Mouse (Mus musculus) midbrain, embryonic 15.5 days (tissue): Measurements from ENCODE around the gene Kiz. TPM values are rescaled to one million over a fixed set of nuclear protein-coding genes. Genes with fewer than 3 reads are reported as not detected.

ENCODE experiments used
- ATAC-seq: fragments of 200-750 bp; cut with Nextera tagmentation; replicated peaks from 2 replicates; pipeline ENCODE4 v1.8.0; 2017; ENCODE audit warnings: moderate TSS enrichment
- H3K27ac ChIP-seq: fragments of 300-500 bp; sonication (generic); 2 replicates; pipeline ENCODE4 v1.5.1; 2015; ENCODE audit warnings: mild to moderate bottlenecking, inconsistent platforms
- H3K27me3 ChIP-seq: fragments of 300-500 bp; sonication (generic); replicated peaks from 2 replicates; pipeline ENCODE4 v1.6.1; 2015; ENCODE audit warnings: inconsistent platforms
- H3K36me3 ChIP-seq: fragments of 300-500 bp; sonication (generic); replicated peaks from 2 replicates; pipeline ENCODE4 v1.6.1; 2015; ENCODE audit warnings: inconsistent platforms
- H3K4me1 ChIP-seq: fragments of 300-500 bp; sonication (generic); 2 replicates; pipeline ENCODE4 v1.6.1; 2015; ENCODE audit warnings: inconsistent platforms
- H3K4me2 ChIP-seq: fragments of 300-500 bp; sonication (generic); 2 replicates; pipeline ENCODE4 v1.6.1; 2015; ENCODE audit warnings: inconsistent platforms, mild to moderate bottlenecking, moderate library complexity
- H3K4me3 ChIP-seq: fragments of 300-500 bp; sonication (generic); 2 replicates; pipeline ENCODE4 v1.5.1; 2015; ENCODE audit warnings: mild to moderate bottlenecking, inconsistent platforms
- H3K9ac ChIP-seq: fragments of 300-500 bp; sonication (generic); 2 replicates; pipeline ENCODE4 v1.6.1; 2015; ENCODE audit warnings: mild to moderate bottlenecking, inconsistent platforms
- H3K9me3 ChIP-seq: fragments of 300-500 bp; sonication (generic); 2 replicates; pipeline ENCODE4 v1.6.1; 2016; ENCODE audit warnings: inconsistent platforms
- WGBS: fragments of 180-500 bp; shearing (Covaris S2); methylation state at CpG from one replicate; pipeline ENCODE4 v1.1.7; 2015; ENCODE audit warnings: mixed read lengths; 5-methylcytosine and 5-hydroxymethylcytosine counted together
- polyA plus RNA-seq: library from polyadenylated mRNA; unstranded; fragments of >200 nt; fragmentation: Nextera tagmentation; extraction: Ambion mirVana; gene quantifications from 2 replicates; pipeline ENCODE4 v1.2.1, GENCODE M21; 2015

The Kiz gene
- polyA plus RNA-seq, 1 experiment from 2014 or later, result 28.2 TPM

DNA sequence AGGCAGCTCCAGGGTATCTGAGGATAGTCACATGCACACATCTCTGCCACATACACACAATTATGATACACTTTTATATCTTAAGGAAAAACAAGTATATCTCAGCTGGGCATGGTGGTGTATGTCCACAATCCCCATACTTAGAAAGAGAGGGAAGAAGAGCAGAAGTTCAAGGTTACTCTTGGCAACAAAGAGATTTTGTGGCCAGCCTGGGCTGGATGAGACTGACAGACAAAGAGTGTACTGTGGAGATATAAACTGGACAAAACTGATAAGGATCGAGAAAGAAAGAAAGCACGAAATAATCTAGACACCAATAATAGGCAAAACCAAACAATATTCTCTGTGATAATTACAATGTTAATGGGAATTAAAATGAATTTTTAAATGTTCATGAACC is 151.6 kb downstream of the Kiz start:
- H3K4me1 ChIP-seq, result peaks cover 9% of the 10 kb centered on the region
- WGBS, result 93% methylated on average over 2 of the region's 2 CpGs
- no peak overlapping the region for H3K4me2 ChIP-seq
- H3K27ac ChIP-seq, result no peak overlapping the region
- H3K9me3 ChIP-seq, result no peaks in the 10 kb centered on the region
- no peaks in the 10 kb centered on the region for H3K36me3 ChIP-seq
- H3K9ac ChIP-seq, result no peak overlapping the region
- no peak overlapping the region for H3K4me3 ChIP-seq
- no peaks in the 10 kb centered on the region for H3K27me3 ChIP-seq
- ATAC-seq, result no peak

DNA sequence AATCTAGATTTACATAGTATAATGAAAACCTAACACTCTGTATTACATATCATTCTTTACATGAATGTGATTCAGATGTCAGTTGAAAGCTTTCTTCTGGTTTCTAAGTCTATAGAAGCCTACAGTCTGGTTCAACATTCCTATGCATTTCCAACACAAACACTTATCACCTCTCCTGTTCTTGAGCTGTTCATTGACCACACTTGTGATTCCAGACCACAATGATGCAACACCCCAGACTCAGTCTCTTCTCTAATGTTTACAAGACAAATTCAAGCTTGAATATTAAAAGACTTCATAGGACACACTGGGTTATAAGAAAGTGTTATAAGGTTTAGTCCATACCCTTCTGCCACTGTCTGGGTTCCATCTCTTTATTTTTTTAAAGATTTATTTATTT is 153.4 kb downstream of the Kiz start:
- H3K36me3 ChIP-seq, result no peaks in the 10 kb centered on the region
- no peaks in the 10 kb centered on the region for H3K9me3 ChIP-seq
- no peaks in the 10 kb centered on the region for H3K27me3 ChIP-seq
- H3K9ac ChIP-seq, result no peak overlapping the region
- H3K27ac ChIP-seq, result no peak overlapping the region
- peaks cover 14% of the 10 kb centered on the region for H3K4me1 ChIP-seq
- no peak overlapping the region for H3K4me2 ChIP-seq
- H3K4me3 ChIP-seq, result no peak overlapping the region
- ATAC-seq, result no peak

DNA sequence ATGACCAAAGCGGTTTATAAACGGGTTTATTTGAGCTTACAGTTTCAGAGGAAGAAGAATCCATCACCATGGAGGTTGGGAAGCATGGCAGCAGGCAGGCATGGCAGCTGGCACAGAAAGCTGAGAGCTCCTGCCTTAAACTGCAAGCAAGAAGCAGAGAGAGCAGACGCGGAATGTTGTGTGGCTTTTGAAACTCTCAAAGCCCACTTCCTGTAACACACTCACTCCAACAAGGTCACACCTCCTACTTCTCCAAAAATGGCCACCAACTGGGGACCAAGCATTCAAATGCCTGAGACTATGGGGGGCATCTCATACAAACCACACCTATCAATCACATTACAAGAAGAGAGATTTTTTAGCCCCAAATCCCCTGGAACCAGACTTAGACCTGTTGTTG is 154.5 kb downstream of the Kiz start:
- Histone ChIP-seq H3K4me3 (no peak overlapping the region), H3K27me3 (no peaks in the 10 kb centered on the region), H3K36me3 (no peaks in the 10 kb centered on the region), H3K9ac (no peak overlapping the region), H3K4me2 (no peak overlapping the region), H3K27ac (no peak overlapping the region), H3K4me1 (peaks cover 24% of the 10 kb centered on the region), H3K9me3 (no peaks in the 10 kb centered on the region)
- WGBS, result 96% methylated on average over 4 of the region's 4 CpGs
- ATAC-seq, result no peak

DNA sequence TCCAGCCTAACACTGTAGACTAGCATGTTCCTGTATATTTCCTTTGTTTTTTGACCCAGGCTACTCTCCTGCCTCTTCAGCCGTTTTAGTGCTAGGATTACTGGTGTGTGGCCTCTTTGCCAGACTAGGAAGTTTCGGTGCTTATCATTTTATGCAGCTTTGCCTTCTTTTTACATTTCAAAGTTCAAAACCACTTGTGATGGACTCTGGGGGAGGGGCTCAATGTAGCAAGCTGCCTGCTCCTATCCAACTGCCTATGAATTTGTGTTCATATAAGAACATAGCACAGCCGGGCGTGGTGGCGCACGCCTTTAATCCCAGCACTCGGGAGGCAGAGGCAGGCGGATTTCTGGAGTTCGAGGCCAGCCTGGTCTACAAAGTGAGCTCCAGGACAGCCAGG is 155.3 kb downstream of the Kiz start:
- no peak overlapping the region for H3K4me2 ChIP-seq
- H3K27ac ChIP-seq, result no peak overlapping the region
- ATAC-seq, result no peak
- WGBS, result 96% methylated on average over 9 of the region's 9 CpGs
- no peak overlapping the region for H3K9ac ChIP-seq
- no peaks in the 10 kb centered on the region for H3K27me3 ChIP-seq
- no peaks in the 10 kb centered on the region for H3K36me3 ChIP-seq
- H3K9me3 ChIP-seq, result no peaks in the 10 kb centered on the region
- no peak overlapping the region for H3K4me3 ChIP-seq
- H3K4me1 ChIP-seq, result peaks cover 26% of the 10 kb centered on the region

DNA sequence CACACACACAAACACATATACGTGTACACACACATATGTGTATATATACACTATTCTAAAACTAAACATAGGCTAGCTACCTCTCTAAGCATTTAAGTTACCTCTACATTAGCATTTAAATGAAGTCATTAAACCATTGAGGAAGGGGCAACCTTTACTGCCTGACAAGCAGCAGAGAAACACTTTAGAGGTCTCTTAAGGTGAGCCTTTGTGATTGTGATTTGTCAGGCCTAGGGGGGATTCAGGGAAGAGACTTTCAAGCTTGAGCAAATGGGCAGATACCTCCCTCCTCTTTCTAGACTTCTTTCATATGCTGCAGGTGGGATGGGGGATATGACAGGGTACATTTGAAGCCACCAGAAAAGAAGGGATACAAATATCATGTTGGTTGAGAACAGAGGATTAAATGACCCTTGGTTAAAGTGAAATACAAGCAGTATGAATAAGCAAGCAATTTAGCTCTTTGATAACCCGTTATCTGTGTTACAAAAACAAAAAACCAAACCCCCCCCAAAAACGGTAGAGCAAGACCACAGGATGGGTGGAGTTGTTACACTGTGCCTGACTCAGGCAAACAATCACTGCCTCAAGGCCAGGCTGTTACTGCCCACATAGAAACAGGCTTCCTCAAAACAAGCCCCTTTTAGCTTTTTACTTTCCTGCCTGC is 155.9 kb downstream of the Kiz start:
- H3K9me3 ChIP-seq, result no peaks in the 10 kb centered on the region
- 76% methylated on average over 3 of the region's 3 CpGs for WGBS
- H3K36me3 ChIP-seq, result no peaks in the 10 kb centered on the region
- peak overlapping the region; percentile 55 for H3K4me2 ChIP-seq
- no peak for ATAC-seq
- peak overlapping the region; percentile 99 for H3K27ac ChIP-seq
- peaks cover 26% of the 10 kb centered on the region for H3K4me1 ChIP-seq
- no peaks in the 10 kb centered on the region for H3K27me3 ChIP-seq
- peak overlapping the region; percentile 84 for H3K9ac ChIP-seq
- peak overlapping the region; percentile 100 for H3K4me3 ChIP-seq

DNA sequence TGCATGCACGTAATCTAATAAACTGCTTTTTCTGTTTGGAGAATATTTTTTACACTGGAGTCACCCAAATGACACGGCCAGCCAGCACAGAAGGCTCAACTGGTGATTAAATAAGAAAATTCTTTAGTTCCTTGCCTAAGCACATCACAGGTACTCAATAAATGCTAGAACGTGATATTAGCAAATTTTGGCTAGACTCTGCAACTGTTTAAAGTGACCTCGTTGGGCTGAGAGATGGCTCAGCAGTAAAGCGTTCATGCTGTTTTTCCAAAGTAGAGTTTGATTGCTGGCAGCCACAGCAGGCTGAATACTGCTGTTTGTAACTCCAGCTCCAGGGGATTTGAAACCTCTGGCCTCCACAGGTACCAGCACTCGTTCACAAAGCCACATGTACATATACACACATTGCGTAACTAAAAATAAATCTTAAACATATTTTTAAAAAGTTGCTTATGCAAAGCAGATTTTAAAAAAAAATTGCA is 156.5 kb downstream of the Kiz start:
- peak; percentile 29 for ATAC-seq
- no peaks in the 10 kb centered on the region for H3K9me3 ChIP-seq
- 55% methylated on average over 7 of the region's 7 CpGs for WGBS

DNA sequence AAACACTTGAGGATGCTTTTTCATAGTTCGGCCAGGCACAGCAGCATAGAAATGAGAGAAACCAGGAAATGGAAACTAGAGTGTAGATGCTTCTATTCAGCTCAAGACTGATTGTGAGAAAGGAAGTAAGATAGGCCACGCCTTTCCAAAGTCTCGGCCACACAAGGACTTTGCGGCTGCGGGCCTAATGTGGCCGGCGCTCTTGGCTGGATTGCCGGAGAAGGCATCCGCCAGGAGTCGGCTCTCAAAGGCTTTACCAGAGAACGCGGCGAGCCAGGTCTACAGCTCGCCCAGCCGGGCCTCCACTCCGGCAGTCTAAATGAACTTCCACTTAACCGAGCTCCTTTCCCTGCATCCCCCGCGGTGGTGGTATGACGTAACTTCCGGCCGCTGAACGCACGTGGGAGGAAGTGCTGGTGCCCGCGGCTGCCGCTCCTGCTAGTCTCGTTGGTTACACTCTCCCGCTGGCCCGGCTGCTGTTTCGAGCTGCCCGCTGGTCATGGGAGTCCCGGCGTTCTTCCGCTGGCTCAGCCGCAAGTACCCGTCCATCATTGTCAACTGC is 157.0 kb downstream of the Kiz start, which contains the start of gene Xrn2:
Gene Xrn2, plus strand, starts transcription at position 374 of the 562 bp plus-strand sequence.
- Histone ChIP-seq H3K4me2 (peak within 1 kb of the TSS; percentile 55), H3K4me1 (peaks cover 26% of the 10 kb centered on the region), H3K9ac (peak within 1 kb of the TSS; percentile 84), H3K9me3 (no peaks in the 10 kb centered on the region), H3K36me3 (no peaks in the 10 kb centered on the region), H3K4me3 (peak within 1 kb of the TSS; percentile 100), H3K27me3 (no peaks in the 10 kb centered on the region), H3K27ac (peak within 1 kb of the TSS; percentile 99)
- peak; percentile 98 for ATAC-seq
- under 1% methylated on average over 37 of the region's 37 CpGs for WGBS

More for the DNA sequence above, 156.5 kb downstream of the Kiz start:
- peak overlapping the region; percentile 100 for H3K4me3 ChIP-seq
- H3K9ac ChIP-seq, result peak overlapping the region; percentile 84
- no peaks in the 10 kb centered on the region for H3K36me3 ChIP-seq
- peak overlapping the region; percentile 55 for H3K4me2 ChIP-seq
- H3K27me3 ChIP-seq, result no peaks in the 10 kb centered on the region
- H3K27ac ChIP-seq, result peak overlapping the region; percentile 99
- H3K4me1 ChIP-seq, result peaks cover 26% of the 10 kb centered on the region

DNA sequence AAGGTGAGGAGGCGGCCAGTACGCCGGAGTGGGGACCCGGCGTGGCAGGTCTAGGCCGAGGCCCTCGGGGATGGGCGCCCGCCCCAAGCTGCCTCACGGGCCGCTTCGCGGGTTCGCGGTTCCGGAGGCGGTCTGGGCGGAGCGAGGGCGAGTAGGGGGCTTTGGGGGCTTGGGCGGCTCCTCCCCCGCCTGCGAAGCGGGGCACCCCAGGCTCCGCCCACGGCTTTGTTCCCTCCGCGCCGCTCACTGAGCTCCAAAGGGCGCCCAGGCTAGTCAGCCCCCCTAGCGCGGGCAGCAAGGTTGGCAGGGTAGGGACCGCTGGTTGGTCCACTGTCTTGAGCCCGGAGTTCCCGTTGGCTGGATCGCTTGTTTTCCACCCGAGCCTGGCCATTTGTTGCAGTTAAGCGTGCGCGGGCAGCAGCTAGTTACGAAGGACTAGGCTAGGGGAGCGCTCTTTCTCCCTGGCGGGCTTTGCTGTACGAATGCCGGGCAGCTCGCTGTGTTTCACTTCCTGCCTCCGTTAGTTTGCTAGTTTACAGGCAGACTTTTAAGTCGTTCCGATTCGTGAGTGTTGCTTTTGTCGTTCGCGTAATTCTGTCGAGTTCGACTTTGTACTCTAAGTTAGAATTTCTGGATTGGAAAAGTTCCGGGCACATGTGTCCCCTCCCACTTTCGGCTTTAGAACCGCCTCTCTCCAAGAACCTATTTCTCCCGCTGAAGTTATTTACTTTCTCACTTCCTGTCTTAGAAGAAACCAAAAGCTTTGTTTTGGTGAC is 157.7 kb downstream of the Kiz start:
- Histone ChIP-seq H3K4me1 (peaks cover 26% of the 10 kb centered on the region), H3K9me3 (no peaks in the 10 kb centered on the region), H3K36me3 (no peaks in the 10 kb centered on the region), H3K9ac (peak overlapping the region; percentile 84), H3K27ac (peak overlapping the region; percentile 99), H3K4me2 (peak overlapping the region; percentile 55), H3K27me3 (no peaks in the 10 kb centered on the region), H3K4me3 (peak overlapping the region; percentile 100)
- ATAC-seq, result peak; percentile 93
- under 1% methylated on average over 59 of the region's 59 CpGs for WGBS

DNA sequence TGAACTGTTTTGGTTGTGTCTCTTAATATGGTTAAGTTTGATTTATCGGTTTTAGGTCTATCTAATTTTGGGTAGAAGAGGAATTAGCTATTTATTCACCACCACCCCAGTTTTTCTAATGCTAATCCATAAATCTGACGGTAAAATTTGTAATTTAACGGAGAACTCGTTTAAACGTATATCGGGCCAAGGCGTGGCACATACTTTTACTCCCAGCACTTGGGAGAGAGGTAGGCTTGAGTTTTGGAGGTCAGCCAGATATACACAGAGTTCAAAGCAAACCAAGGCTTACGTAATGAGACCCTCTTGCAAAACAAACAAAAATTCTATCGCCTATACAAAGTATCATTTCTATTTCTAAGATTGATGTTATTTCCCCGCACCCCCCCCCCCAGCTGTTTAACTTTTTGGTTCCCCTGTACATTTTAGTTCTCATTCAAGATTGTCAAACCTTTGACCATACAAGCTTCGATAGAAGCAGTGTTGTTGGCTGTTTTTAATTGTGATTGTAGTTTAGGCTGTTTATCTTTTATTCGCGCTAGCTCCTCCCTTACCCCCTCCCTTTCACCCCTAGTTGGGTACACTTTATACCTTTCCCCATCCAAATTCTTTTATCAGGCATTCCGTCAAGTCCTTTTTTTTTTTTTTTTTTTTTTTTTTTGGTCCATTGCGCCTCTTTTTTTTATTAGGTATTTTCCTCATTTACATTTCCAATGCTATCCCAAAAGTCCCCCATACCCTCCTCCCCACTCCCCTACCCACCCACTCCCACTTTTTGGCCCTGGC is 158.6 kb downstream of the Kiz start:
- H3K27ac ChIP-seq, result peak overlapping the region; percentile 99; the same call in 1 of the 2 replicates
- 27% methylated on average over 15 of the region's 15 CpGs for WGBS
- peak overlapping the region; percentile 100 for H3K4me3 ChIP-seq
- no peaks in the 10 kb centered on the region for H3K36me3 ChIP-seq
- no peaks in the 10 kb centered on the region for H3K9me3 ChIP-seq
- H3K4me2 ChIP-seq, result peak overlapping the region; percentile 55
- peak overlapping the region; percentile 84; the same call in 1 of the 2 replicates for H3K9ac ChIP-seq
- no peak for ATAC-seq
- H3K27me3 ChIP-seq, result no peaks in the 10 kb centered on the region
- H3K4me1 ChIP-seq, result peaks cover 26% of the 10 kb centered on the region
